Mouse (Mus musculus): ENCODE results near the gene Stat5b.
"Not testable (repeated sequence)": the region's sequence is repeated elsewhere in the genome, so short reads cannot be mapped to it uniquely, and the experiment has no call there.

The Stat5b gene

DNA sequence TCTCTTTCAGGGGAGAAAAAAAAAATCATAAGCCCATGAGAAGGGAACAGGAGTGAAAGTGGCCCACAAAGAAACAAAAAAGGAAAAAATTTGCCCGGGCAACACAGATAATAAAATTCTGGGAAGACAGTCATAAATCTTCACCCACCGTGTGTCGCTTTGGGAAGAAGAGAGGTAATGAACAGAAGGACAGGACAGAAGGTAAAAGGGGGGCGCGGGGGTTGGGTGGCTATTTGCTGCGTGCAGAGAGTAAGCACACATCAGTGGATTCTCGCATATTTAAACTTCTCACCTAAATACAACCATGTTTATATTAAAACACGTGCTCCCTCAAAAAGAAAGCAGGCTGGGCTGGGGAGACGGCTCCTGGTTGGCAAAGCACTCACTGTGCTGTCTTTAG lies 33.2 kb downstream of the Stat5b start:
- in situ Hi-C loops (cut with MboI, MseI), result loop anchor here in 1 of 2 experiments (5.0 kb wide), 1 partner anchor 35 kb away; the partner anchor contains the start of gene Stat5b

DNA sequence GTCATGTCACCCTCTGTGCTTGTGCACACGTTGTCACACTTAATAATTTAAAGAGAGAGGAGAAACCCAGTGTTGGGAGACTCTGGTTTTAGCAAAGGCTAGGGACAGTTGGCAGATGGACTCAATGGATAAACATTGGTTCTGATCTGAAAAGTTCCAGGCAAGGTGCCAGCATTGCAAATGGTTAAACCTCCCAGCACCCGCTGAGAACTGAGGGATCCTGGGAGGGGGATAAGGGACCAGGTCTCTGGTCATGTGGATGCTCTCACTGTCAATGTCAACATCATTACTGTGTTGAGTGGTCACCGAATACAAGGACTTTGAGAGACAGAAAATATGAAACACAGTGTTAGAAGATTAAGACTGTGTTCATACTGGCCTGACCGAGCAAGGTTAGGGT lies 33.7 kb downstream of the Stat5b start:
- in situ Hi-C loops (cut with MboI, MseI), result loop anchor here in 1 of 2 experiments (5.0 kb wide), 1 partner anchor 36 kb away; the partner anchor contains the start of gene Stat5b

DNA sequence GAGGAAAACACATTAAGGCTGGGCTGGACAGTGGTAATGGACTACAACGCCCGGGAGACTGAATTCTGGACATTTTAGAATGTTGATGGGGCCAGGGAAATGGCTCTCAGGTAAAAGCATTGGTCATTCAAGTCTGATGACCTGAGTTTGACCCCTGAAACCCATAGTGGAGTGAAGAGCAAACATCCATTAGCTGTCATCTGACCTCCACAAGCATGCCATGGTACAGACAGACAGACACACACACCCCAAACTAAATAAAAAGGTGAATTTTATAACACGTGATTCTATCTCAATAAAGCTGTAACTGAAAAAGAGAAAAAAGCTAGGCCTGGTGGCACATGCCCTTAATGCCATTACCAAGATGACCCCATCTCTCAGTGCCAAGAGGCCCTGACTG lies 34.2 kb downstream of the Stat5b start:
- in situ Hi-C loops (cut with MboI, MseI), result loop anchor here in 1 of 2 experiments (5.0 kb wide), 1 partner anchor 36 kb away; the partner anchor contains the start of gene Stat5b

DNA sequence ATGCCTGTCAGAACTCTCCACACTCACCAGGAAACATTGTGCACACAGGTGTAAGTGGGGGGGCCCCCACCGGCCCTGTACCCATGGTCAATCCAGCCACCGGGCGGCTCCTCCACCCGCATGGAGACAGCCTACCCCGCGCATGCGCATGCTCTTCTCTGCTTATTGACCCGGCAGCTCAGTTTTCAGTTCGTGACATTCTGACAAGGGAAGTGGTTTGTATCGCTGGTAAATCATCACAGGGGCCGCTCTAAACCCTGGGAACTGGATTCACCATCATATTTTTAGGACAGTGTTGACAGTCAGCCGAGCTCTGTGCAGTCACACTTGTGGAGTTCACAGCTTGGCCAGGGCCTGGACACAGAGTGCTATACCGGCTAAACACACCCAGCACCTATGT lies 36.0 kb downstream of the Stat5b start:
- in situ Hi-C loops (cut with MboI, MseI), result no loop called here

DNA sequence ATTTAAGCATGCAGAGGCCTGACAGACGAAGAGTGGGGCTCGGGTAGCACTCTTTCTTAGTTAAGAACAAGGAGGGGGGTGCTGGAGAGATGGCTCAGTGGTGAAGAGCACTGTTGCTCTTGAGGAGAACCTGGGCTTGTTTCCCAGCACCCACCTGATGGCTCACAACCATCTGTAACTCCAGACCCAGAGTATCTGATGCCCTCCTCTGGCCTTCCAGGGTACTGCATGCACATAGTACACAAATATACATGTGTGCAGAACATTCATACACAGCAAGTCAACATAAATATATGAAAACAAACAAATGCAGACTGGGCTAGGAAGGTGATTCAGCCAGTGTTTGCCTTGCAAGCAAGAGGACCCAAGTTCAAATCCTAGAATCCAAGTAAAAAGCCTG lies 39.4 kb downstream of the Stat5b start:
- in situ Hi-C loops (cut with MboI, MseI), result no loop called here

DNA sequence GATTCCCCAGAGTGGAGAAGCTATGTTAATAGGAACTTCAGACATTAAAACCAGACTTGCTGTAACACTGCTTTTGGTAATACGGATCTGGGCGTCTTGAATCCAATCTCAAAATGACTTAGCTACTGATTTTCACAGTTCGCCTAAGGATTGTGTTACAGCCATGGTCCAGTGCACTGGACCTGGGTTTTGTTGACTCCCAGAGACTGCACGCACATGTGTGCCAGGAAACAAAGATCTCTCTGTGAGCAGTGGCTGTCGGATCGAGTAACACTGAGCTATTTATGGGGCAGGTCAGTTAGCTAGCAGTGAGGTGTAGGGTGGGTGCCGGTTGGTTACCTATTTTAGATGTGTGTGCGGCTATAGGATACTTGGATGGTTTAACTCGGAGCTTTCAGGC lies 40.0 kb downstream of the Stat5b start:
- in situ Hi-C loops (cut with MboI, MseI), result no loop called here

DNA sequence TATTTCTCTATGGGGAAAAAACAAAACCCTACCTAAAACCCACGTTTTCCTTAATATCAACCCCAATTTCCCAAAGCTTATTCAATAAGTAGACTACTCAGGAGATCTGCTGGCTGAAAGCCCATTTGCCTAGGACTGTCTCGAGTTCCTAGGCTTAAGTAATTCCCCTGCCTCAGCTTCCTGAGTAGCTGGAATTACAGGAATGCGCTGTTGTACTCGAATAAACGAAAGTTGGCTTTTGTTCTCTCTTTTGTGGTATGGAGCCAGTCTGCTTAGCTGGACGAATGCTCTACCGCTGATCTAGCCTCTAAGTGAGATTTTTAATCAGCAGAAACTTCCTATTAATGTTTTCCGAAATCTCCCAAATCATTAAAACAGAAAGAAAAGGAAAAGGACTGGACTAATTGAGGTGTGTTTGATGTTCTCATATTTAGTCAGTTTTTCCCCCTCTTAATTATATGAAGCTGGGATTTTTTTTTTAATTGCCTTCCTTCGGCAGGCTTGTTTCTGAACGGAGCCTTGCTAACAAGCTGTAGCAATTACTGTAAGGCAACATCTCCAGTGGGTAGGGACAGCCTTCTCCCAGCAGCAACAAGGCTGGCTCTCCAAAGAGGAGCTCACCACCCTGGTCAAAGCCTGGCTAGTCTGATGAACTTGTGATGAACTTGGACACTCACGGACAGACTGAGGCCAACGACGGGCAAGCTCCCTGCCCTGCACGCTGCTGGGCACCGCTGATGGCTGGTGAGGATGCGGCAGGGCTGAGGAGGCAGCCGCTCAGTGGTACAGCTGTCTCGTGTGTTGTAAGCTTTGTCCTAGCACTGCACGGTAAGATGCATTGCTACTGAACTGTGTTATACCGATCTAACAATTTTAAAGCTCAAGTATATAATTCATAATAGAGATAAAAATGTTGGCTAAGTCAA lies 43.9 kb downstream of the Stat5b start:
- in situ Hi-C loops (cut with MboI, MseI), result loop anchor here in 1 of 2 experiments (5.0 kb wide), 1 partner anchor 71 kb away; no protein-coding TSS in a partner anchor

DNA sequence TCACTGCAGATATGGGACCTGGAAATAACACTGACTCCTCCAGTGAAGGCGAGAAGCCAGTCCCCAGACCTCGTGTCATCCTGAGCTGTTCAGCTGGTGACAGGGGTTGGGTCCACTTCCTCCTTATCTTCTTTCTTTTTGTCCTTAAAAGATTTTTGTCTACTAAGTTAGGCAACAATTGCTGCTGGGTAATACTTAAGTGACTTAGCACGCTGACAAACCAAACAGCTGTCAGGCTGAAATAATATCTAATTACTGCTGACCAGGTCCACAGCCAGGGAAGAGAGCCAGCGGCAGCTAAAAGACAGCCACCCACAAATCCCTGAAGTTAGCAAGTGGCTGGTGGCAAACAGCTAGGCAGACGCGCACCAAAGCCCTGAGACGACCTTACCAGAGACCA lies 45.0 kb downstream of the Stat5b start:
- in situ Hi-C loops (cut with MboI, MseI), result loop anchor here in 1 of 2 experiments (5.0 kb wide), 1 partner anchor 72 kb away; no protein-coding TSS in a partner anchor

DNA sequence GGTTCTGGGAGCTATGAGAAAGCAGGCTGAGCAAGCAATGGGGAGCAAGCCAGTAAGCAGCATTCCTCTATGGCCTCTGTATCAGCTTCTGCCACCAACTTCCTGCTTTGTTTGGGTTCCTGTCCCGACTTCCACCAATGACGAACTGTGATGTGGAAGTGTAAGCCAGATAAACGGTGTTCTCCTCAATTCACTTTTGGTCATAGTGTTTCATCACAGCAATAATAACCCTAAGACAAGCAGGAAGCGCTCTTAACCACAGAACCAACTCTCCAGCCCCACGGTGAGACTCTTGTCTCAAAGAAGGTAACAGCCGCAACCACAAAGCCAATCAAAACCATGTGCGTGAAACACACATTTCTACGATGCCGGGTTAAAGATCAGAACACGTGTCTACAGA lies 46.1 kb downstream of the Stat5b start:
- in situ Hi-C loops (cut with MboI, MseI), result no loop called here

DNA sequence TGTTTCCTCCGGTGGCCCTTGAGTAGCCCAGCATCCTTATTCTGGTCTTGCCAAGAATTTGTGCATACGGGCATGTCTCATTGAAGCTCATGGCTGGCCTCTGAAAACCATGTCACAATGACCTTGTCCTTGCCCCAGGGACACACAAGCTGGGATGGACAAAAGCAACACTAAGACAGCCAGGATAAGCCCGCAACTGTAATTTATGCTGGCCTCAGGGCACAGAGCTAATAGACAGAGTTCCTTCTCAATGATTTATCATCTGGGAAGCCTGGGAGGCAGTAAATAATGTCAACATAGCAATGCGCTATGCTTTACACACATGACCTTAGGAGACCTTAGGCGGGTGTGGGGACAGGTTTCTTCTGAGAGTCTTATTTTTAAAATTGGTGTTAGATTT lies 51.1 kb downstream of the Stat5b start:
- in situ Hi-C loops (cut with MboI, MseI), result no loop called here

DNA sequence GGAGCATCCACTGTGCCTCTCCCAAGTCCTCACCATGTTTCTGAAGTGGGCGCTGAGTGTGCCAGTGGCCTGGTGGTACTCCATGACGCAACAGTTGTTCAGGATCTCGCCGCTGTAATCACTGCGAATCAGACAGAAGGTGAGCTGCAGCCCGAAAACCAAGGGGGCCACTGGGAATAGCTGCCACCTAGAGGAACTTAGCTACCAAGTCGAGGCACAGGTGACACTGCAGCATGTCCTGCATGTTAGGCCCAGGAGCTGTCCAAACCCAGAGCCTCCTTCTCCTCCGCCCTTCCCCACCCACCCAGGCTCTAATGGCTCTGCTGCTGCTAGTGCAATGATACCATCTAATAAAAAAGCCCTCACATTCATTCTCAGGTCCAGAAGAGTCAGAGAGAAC lies 53.9 kb downstream of the Stat5b start:
- in situ Hi-C loops (cut with MboI, MseI), result no loop called here

DNA sequence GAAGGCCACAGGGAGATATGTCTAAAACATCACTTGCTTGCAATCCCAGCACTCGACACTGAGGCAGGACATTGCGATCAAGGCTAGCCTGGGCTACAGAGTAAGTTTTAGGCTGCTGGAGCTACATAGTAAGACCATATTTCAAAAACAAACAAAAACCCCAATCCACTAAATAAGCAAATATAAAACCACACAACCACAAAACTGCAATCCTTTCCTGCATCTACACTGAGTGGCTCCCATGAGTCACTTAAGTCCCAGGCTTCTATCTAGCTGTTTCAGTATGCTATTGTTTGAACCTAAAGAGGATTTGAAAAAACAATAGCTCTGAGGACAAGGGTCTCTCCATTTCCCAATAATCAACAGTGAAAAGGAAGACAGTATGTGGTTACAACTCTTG lies 55.1 kb downstream of the Stat5b start:
- in situ Hi-C loops (cut with MboI, MseI), result no loop called here

DNA sequence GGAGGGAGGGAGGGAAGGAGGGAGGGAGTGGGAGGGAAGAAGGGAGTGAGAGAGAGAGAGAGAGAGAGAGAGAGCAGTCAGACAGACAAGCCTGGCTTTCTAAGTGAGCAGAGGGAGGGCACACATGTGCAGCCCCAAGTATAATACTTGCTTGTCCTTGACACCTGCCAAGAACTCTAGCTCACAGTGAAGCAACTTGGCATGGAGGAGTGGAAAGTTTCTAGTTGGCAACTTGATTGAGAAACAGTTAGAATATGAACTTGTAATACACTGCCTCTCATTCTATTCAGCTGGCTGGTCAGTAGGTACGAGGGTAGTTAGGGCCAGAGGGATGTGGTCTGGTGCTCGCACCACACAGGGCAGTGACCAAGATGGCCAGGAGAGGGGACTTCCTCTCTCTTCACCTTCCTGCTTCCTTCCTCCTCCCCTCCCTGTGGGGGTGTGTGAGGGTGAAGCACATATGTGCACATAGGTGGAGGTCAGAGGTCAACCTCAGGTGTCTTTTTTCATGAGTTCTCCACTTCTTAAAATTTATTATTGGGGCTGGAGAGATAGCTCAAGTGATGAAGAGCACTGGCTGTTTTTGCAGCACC lies 59.0 kb downstream of the Stat5b start:
- in situ Hi-C loops (cut with MboI, MseI), result no loop called here

DNA sequence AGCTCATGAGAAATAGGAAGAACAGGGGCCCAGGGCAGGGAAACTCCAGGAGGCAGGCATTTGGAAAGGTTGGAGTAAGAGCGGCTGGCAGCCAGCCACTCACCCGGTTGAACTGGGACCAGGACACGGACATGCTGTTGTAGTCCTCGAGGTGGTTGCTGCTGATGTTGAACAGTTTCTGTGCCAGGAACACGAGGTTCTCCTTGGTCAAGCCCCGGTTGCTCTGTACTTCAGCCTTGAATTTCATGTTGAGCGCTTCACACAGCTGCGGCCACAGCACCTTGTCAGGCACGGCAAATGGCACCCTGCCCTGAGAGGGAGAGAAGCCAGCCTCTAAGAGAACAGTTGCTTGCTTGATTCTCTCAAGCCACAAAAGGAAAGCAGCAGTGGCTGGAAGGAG lies 59.9 kb downstream of the Stat5b start:
- in situ Hi-C loops (cut with MboI, MseI), result not testable (repeated sequence)

DNA sequence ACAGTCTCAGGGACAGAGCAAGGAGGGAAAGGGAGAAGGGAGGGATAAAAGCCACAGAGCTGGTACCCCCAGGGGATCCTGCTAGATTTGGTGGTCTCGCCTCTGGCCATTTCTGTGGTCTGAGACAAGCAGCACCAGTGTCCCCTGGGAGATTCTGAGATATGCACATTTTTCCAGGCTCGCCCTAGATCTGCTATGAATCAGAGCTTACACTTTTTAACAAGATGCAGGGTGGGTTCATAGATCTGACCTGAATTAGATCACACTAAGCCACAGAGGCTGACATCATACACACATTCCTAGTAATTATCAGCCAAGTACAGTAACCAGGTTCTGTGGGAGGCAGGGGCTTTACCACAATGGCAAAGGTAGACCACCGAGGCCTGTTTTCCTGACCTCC lies 60.8 kb downstream of the Stat5b start:
- in situ Hi-C loops (cut with MboI, MseI), result loop anchor here in 1 of 2 experiments (5.0 kb wide), 1 partner anchor 83 kb away; no protein-coding TSS in a partner anchor

DNA sequence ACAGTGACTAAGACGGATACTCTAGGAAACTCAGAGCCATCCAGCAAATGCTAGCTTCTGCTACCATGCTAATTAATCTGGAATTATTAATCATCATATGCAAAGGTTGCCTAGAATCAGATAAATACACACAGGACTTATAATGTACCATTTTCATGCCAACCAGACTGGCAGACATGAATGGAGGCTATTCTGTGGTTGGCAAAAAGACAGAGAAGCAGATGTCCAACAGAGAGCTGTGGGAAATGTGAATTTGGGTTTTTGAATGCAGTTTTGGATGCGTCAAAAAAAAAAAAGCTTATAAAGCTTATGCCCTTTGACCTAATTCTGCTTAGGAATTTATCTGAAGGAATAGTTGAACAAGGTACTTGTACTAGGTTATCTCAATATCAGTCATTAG lies 64.8 kb downstream of the Stat5b start:
- in situ Hi-C loops (cut with MboI, MseI), result loop anchor here in 1 of 2 experiments (5.0 kb wide), 1 partner anchor 87 kb away; no protein-coding TSS in a partner anchor

DNA sequence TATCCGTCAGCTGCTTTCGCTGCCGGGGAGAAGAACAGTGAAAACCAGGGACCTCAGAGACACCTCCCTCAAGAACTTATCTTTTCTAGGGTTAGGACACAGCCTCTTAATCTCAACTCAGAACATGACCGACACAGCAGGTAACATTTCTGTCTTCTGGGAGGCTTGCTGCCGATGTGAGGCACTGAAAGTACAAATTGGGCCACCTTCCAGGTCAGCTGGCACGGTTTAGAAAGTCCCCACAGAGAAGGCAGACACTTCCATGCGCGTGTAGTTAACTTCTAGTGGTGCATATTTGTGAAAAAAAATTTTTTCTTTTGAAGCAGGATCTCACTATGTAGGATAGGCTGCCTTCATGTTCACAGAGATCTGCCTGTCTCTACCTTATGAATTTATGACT lies 66.2 kb downstream of the Stat5b start:
- in situ Hi-C loops (cut with MboI, MseI), result no loop called here

DNA sequence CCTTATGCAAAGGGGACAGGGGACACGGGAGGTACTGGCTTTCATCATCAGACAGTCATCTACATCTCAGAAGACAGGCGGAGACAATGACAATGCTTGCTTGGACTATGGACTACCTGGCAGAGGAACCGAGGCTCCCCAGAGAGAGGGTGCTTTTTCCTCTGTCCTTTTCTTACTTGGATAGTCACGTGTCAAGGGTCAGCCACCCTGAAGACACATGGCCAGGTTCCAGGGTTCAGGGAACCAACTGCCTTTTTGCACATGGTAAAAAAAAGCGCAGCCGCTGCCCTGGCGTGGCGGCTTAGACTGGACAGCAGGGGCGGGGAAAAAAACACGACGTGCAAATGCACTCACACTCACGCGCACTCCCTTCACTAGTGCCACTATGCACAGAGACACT lies 68.0 kb downstream of the Stat5b start:
- in situ Hi-C loops (cut with MboI, MseI), result no loop called here

DNA sequence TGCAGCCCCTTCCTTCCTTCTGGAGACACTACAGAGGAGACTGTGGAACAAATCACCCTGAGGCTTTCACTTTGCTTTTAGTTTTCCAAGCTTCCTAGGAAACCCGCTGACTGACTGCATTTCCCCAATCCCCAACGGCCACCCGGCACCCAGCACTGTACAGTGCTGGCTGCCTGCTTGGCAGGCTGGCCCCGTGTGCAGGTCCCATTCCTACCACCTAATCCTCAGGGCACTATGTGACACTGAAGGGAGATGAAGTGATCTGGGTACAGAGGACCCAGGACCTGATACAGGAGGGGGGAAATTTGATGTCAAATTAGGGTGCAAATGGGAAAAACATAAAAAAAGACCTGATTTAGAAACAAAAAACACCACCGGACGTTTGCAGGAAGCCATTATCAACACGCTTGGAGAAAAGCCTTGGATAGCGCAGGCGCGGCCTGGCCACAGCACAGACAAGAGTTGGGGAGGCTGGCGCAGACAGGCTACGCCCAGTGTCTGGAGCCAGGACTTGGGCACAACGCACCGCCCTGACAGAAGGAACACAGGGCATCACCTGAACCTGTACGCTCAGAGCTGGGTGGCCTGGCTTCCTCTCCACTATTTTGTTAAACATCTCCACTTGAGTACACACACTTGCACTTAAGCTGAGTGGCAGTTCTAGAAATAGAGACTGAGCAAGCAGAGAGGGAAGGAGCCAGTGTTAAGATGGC lies 68.6 kb downstream of the Stat5b start:
- in situ Hi-C loops (cut with MboI, MseI), result no loop called here

DNA sequence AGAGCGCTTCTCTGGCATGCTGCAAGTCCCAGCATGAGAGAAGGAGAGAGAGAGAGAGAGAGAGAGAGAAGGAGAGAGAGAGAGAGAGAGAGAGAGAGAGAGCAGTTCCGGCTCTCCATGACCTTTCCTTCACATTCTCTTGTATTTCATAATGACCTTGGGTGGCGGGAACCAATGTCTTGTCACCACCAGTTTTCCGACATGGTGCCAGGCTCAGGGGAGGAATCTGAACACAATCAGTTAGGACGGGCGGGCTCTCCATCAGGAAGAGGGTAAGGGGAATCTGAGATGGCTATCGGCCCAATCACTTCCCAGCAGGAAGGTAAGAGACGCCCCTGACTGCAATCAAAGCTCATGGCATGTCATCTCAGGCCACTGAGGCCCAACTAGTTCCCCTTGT lies 70.3 kb downstream of the Stat5b start:
- in situ Hi-C loops (cut with MboI, MseI), result no loop called here

DNA sequence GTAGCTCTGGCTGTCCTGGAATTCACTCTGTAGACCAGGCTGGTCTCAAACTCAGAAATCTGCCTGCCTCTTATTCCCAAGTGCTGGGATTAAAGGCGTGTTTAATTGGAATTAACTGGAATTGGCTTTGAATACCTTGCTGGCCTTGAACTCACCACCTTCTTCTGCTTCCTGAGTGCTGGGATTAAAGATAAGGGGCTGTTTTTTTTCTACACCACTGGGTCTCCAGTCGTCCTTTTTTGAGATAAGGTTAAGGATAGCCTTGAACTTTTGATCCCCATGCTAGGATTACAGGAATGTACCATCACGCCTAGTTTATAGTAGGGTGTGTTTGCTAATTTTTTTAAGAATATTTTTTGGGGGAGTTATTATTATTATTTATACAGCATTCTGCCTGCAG lies 72.5 kb downstream of the Stat5b start:
- in situ Hi-C loops (cut with MboI, MseI), result no loop called here

DNA sequence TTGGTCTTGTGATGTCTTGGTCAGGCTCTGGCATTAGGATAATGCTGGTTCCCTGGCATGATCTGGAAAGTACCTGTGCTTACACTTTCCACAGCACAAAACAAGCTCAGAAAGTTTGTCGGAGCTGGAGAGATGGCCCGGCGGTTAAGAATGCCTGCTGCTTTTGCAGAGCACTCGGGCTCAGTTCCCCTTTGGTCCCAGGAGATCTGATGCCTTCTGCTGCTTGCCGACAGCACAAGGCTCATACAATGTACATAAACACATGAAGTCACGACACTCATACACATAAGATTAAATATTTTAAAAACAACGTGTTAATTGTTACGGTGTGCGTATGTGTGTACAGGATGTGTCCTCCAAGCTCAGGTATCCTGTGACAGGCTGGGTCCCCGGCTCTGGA lies 74.6 kb downstream of the Stat5b start:
- in situ Hi-C loops (cut with MboI, MseI), result no loop called here
